Mouse (Mus musculus) cerebellum, adult 8-10 months (tissue): ENCODE results near the gene Spen.

Experiments used
- DNase-seq: peaks from one replicate; pipeline ENCODE4 v3.0.0; 2022

Spen gene

GRCm38 (mm10) chr4:141443641-141444429 is 94.6 kb downstream of the Spen start:
- no peak for DNase-seq

GRCm38 (mm10) chr4:141440877-141441276 is 97.5 kb downstream of the Spen start:
- no peak for DNase-seq

- no peak for DNase-seq
These were observed 99.2 kb downstream of the Spen start for GRCm38 (mm10) chr4:141439083-141439803.

DNA sequence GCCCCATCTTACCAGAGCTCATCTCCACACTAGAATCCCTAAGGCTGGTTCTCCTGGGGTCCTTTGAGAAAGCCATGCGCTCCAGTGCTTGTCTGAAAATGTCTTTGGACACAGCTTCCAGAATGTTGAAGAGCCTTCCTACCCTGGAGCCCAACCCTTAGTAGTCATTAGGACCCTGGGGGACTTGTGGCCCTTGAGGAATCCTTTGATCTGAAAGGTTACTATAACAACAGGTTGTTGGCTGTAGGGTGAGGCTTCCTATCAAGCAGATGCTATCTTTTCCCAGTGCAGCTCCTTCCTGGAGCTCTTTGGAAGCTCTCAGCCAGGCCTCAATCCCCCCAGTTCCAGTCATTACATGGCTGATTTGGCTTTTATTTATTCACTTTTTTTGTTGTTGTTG is 102.4 kb downstream of the Spen start, which contains the start of gene Srarp:
Gene Srarp, minus strand, starts transcription at position 132 of the 400 bp plus-strand sequence.
- DNase-seq = no peak

GRCm38 (mm10) chr4:141433191-141433590 is 105.2 kb downstream of the Spen start:
- DNase-seq = no peak

- DNase-seq = no peak
These were observed 105.7 kb downstream of the Spen start for GRCm38 (mm10) chr4:141432666-141433065.

DNA sequence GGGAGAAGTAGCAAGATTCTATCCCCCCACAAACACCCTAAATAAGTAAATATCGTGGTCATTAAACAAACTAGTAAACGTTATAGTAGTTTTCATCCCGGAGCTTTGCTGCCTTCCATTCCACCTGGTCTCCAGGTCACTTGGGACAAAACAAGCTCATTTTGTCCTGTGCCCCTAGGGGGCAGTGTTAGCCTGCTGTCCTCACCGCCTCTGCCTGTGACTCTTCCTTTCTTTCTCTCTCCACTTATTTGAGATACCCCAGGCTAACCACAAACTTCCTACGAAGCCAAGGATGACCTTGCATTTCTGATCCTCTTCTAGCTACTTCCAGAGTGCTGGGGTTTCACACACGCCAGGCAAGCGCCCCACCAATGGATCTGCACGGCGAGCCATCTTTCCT is 107.4 kb downstream of the Spen start:
- peak; percentile 78 for DNase-seq

GRCm38 (mm10) chr4:141429847-141430246 is 108.5 kb downstream of the Spen start:
- DNase-seq = no peak

DNA sequence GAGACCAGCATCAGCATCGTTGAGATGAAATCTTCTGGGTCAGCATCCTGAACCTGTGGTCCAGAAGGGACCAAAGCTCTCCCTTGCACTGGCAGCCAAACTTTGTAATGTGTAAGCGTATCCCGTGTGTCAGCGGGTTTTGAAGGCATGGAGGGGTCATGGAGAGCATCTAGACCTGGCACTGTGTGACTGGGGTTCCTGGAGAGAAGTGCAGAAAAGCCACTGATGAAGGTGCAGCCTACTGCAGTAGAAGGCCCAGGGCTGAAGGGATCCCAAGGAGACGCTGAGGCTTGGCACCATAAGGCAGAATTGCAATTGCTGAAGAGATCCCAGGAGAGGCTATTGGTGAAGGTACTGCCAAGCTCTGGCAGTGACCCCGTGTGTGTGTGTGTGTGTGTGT is 109.0 kb downstream of the Spen start:
- DNase-seq = no peak

GRCm38 (mm10) chr4:141427921-141428320 is 110.5 kb downstream of the Spen start:
- no peak for DNase-seq

GRCm38 (mm10) chr4:141426796-141427745 is 111.3 kb downstream of the Spen start:
- no peak for DNase-seq

- DNase-seq = peak; percentile 40
These were observed 112.6 kb downstream of the Spen start for GRCm38 (mm10) chr4:141425484-141426479.

DNA sequence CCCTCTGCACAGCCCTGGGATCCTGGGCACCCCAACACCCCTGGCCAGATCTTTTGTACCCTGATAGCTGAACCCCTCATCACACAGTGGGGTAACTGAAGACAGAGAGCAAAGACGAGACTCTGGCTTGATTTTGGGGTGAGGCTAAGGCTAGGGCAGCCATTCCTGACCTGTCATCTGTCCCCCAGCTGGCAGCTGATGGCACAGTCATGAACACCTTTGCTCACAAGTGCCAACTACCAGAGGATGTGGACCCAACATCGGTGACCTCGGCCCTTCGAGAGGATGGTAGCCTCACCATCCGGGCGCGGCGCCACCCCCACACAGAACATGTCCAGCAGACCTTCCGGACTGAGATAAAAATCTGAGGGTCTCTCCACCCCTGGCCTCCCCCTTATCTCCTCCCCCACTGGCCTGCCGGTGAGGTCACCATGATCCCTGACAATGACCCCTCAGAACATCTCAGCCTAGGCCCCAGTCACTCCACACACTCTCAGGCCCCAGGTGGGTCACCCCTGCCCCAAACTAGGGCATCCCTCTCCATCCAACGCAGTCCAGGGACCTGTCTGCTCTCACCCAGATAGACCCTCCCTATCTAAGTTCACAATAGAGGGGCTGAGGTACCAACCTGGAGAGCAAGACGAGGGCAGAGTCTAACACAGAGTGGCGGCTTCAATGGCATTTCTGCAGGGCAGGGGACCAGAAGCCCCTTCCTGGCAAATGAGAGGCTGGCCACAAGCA is 114.5 kb downstream of the Spen start:
- no peak for DNase-seq

GRCm38 (mm10) chr4:141423288-141423687 is 115.1 kb downstream of the Spen start:
- DNase-seq = no peak

- DNase-seq = no peak
These were observed 115.6 kb downstream of the Spen start for GRCm38 (mm10) chr4:141422841-141423240.

DNA sequence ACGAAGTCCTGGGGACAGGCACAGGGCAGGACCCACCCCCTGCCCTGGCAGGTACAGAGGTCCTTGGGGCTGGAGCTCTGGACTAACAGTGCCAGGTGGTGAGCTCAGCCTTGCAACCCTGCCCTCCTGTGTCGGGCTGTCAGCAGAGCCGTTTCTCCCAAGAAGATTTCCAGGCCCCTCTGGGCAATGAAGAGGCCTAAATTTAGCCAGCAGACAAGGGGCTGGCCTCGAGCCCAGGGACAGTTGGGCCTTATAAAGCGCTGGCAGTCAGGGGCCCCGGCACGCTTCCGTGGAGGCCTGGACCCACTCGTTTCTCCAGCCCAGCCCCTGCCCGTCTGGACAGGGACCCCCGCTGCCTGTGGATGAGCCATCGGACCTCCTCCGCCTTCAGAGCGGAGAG is 117.0 kb downstream of the Spen start:
- DNase-seq = no peak

DNA sequence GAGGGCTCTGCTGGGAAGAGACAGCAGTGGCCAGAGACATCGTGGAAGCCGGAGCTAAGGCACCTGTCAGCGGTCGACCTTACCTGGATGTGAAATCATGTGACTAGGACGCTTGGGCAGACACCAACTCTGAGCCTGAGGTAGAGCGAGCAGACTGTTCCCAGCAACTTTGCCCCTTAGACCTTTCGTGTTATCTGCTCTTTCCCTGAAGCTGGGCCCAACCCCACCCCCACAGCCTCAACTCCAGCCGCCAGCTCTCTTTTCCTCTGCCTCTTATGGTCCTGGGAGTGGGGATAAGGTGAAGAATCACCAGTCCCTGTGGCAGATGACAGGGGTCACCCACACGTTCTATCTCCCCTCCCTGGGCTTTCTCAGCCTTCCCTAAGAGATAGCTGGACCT is 117.5 kb downstream of the Spen start:
- no peak for DNase-seq

GRCm38 (mm10) chr4:141420192-141420829 is 118.1 kb downstream of the Spen start, which contains the start of gene Hspb7:
Gene Hspb7, plus strand, starts transcription at chr4:141420779.
- DNase-seq = no peak

GRCm38 (mm10) chr4:141419398-141420191 is 118.8 kb downstream of the Spen start:
- no peak for DNase-seq
